Mouse (Mus musculus) testis, adult 2 months (tissue): ENCODE measurements around the gene Tle3. TPM values are rescaled to one million over a fixed set of nuclear protein-coding genes. Genes with fewer than 3 reads are reported as not detected.

Experiments used
- H3K27ac ChIP-seq: fragments of 200-500 bp; 2 replicates; pipeline ENCODE4 v1.5.1; 2012; ENCODE audit warnings: low read depth, low read length; ENCODE audit not compliant: control insufficient read depth, insufficient read depth
- H3K27me3 ChIP-seq: fragments of 200-500 bp; 2 replicates; pipeline ENCODE4 v1.6.1; 2012; ENCODE audit warnings: mild to moderate bottlenecking, low read length, moderate library complexity; ENCODE audit not compliant: control insufficient read depth, insufficient read depth
- H3K36me3 ChIP-seq: fragments of 200-500 bp; 2 replicates; pipeline ENCODE4 v1.6.1; 2012; ENCODE audit warnings: mild to moderate bottlenecking, low read length; ENCODE audit not compliant: control insufficient read depth, insufficient read depth
- H3K4me1 ChIP-seq: fragments of 200-500 bp; 2 replicates; pipeline ENCODE4 v1.6.1; 2012; ENCODE audit warnings: low read length; ENCODE audit not compliant: control insufficient read depth, insufficient read depth
- H3K4me3 ChIP-seq: fragments of 200-500 bp; 2 replicates; pipeline ENCODE4 v1.5.1; 2012; ENCODE audit warnings: low read depth, mild to moderate bottlenecking, low read length, moderate library complexity, mixed read lengths; ENCODE audit not compliant: control insufficient read depth
- CTCF ChIP-seq: fragments of 200-500 bp; IDR thresholded peaks from 2 replicates; pipeline ENCODE4 v1.5.1; 2012; ENCODE audit warnings: low read depth, mild to moderate bottlenecking, inconsistent platforms, low read length, moderate library complexity; ENCODE audit not compliant: control insufficient read depth, insufficient read depth, insufficient replicate concordance
- POLR2A ChIP-seq: fragments of 200-500 bp; IDR thresholded peaks from 2 replicates; pipeline ENCODE4 v1.6.1; 2012; ENCODE audit warnings: low read depth, mild to moderate bottlenecking, inconsistent platforms, low read length, moderate library complexity; ENCODE audit not compliant: control insufficient read depth
- polyA plus RNA-seq: library from polyadenylated mRNA; depleted of rRNA; stranded (reverse); fragments of >200 nt; gene quantifications from 2 replicates; pipeline ENCODE4 v1.2.3, GENCODE M21; 2012

Tle3 gene
- polyA plus RNA-seq, 1 experiment, result 153 TPM

DNA sequence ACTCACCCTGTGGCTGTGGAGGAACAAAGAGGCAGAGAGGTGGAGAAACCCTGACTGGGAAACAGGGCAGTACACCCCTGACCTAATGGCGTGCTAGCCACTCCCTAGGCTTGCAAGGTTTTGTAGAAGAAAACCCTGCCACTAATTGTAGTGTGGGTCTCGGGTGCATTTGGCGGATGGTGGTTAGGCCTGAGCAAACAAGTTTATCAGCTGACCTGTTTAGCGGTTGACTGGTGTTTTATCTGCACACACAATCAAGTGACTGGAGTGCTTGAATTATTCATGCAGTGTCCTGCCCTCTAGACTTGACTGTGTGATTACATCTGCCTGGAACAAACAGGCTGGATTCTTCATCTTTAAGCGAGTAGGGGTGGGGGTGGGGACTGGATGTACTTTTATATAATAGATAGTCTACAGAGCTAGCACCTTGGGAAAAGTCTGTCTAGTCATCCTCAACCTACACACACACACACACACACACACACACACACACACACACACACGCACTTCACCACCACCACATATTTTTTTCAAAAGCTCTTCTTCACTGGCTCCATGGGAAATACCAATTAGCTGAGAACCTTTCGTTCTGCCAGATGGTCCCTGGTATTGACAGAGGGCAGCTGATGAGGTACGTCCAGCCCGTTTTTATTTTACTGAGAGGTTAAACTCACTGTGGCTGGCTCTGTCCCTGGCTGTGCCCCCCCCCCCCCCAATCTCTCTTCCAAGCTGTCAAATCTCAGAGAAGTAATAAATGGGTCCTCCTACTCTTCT is 5.7 kb downstream of the Tle3 start:
- peaks cover 2% of the 10 kb centered on the region; the same call in 1 of the 2 replicates for H3K27me3 ChIP-seq
- H3K36me3 ChIP-seq, result no peaks in the 10 kb centered on the region
- no peak for TF ChIP-seq CTCF
- H3K4me3 ChIP-seq, result no peak overlapping the region
- no peak overlapping the region for H3K27ac ChIP-seq
- peaks cover 4% of the 10 kb centered on the region for H3K4me1 ChIP-seq

DNA sequence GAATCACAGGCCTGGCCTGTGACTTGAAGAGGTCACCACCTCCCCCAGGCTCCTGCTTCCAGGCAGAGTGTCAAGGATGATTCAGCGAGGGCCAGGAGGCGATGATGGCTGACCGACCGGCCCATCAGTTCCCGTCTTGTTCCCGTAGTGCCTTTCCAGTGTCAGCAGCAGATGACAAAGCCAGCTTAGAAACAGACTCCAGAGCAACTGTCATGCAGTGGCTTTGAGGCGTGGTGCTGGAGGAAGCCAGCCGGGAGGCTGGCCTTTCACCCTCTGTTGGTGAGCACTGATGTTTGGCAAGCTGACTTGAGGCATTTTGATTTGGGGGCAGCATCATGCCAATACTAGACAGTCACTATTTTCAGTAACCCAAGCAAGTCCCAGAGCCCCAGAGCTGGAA is 6.3 kb downstream of the Tle3 start:
- H3K4me1 ChIP-seq, result peaks cover 4% of the 10 kb centered on the region
- no peak for TF ChIP-seq POLR2A
- no peak for TF ChIP-seq CTCF
- H3K36me3 ChIP-seq, result no peaks in the 10 kb centered on the region
- H3K4me3 ChIP-seq, result no peak overlapping the region
- no peak overlapping the region for H3K27ac ChIP-seq
- no peaks in the 10 kb centered on the region for H3K27me3 ChIP-seq

DNA sequence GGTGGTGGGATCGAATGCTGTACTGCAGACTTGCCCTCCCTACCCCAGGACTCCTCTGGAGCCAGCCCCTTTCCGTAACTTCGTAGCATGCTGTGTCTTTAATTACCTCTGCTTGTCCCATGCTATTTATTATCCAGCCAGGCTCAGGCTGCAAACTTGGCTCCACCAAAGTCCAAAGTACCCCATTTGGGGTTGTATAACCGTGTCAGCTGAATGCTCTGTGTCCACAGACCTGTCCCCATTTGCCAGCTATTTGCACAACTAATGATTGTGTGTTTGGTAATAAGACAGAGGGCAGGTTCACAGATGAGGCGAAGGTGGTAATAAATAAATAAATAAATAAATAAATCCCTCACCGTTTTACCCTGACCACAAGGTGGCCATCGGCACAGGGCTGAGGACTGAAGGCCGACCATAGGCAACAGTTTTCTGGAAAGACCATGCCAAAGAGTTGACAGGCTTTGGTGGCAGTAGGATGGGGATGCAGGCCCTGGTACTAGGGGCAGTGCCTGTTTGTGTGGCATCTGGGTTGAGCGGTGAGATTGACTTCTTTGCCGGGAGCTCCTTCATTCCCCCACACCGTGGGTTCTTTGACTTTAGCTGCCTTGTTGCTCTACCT is 7.0 kb downstream of the Tle3 start:
- no peaks in the 10 kb centered on the region for H3K27me3 ChIP-seq
- no peaks in the 10 kb centered on the region for H3K36me3 ChIP-seq
- H3K4me1 ChIP-seq, result peaks cover 6% of the 10 kb centered on the region
- TF ChIP-seq POLR2A, result no peak
- no peak for TF ChIP-seq CTCF
- H3K27ac ChIP-seq, result no peak overlapping the region
- no peak overlapping the region for H3K4me3 ChIP-seq

DNA sequence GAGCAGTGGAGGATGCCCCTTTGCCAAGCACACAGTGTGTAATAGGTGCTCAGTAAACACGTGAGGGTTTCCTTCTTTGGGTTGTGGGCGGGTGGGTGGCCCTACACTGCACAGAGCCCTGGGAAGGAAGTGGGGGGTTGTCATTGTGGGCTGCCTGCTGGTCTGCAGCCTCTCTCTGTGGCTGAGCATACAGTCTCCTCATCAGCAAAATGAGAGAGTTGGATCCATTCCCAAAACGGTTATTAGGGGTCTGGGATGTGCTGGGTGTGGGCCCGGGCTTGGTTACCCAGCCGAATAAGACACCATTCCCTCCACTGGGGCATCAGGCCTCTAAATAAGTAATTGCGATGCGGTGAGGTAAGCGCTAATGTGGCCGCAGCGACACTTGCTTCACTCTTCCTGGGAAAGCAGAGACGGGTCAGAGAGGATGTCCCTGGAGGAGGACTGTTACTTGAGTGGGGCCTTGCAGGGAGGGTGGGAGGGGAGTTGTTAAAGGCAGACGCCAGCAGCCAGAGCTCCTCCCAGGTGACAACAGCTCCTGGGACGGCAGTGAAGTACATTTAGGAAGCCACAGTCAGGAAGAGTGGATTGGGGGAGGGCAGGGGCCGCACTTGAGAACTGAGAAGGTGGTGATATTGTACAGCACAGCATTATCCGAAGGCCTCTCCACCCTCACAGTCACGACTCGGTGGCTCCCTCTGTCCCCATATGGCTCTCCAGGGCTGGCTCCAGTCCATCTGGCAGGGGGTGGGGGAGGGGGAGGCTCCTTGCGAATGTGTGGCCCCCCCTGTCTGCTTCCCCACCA is 8.3 kb downstream of the Tle3 start:
- TF ChIP-seq POLR2A, result no peak
- no peak for TF ChIP-seq CTCF
- Histone ChIP-seq H3K4me3 (no peak overlapping the region), H3K36me3 (no peaks in the 10 kb centered on the region), H3K4me1 (peaks cover 3% of the 10 kb centered on the region; the same call in 1 of the 2 replicates), H3K27ac (no peak overlapping the region), H3K27me3 (no peaks in the 10 kb centered on the region)

DNA sequence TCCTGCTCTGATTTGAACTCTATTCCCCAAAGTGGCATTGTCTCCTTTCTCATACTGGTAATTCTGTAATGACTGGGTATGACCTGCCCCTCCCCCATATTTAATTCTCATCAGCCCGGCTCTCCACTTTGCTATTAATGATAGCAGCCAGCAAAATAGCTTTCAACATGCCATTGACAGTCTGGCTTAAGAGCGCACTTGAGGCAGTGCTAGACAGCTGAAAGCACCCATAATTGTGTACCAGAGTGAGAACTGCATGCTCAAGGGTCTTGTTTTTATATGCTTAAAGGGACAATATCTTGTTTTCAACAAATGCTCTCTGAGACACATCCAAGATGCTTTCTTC is 8.9 kb downstream of the Tle3 start:
- no peak for TF ChIP-seq CTCF
- Histone ChIP-seq H3K27ac (no peak overlapping the region), H3K4me1 (peaks cover 6% of the 10 kb centered on the region; the same call in 1 of the 2 replicates), H3K4me3 (no peak overlapping the region), H3K27me3 (no peaks in the 10 kb centered on the region), H3K36me3 (no peaks in the 10 kb centered on the region)

DNA sequence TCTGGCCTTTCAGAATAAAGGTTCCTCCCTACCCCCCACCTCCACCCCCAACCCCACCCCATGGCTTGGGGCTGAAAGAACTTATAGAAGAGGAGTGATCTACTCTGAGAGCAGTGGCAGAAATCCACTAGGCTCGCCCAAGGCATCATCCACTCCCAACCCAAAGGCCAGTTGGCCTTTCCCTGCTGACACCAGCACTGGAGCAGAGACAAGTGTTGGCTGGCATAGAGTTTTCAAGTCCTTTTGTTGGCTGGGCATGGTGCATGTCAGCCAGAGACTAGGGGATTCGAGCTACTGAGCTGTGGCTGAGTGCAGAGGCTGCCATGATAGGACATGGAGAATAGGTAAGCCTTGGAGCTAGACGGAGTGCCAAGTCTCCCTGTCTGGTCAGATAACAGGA is 9.3 kb downstream of the Tle3 start:
- peaks cover 6% of the 10 kb centered on the region; the same call in 1 of the 2 replicates for H3K4me1 ChIP-seq
- TF ChIP-seq CTCF, result no peak
- TF ChIP-seq POLR2A, result no peak
- no peaks in the 10 kb centered on the region for H3K27me3 ChIP-seq
- no peaks in the 10 kb centered on the region for H3K36me3 ChIP-seq
- no peak overlapping the region for H3K27ac ChIP-seq
- no peak overlapping the region for H3K4me3 ChIP-seq

DNA sequence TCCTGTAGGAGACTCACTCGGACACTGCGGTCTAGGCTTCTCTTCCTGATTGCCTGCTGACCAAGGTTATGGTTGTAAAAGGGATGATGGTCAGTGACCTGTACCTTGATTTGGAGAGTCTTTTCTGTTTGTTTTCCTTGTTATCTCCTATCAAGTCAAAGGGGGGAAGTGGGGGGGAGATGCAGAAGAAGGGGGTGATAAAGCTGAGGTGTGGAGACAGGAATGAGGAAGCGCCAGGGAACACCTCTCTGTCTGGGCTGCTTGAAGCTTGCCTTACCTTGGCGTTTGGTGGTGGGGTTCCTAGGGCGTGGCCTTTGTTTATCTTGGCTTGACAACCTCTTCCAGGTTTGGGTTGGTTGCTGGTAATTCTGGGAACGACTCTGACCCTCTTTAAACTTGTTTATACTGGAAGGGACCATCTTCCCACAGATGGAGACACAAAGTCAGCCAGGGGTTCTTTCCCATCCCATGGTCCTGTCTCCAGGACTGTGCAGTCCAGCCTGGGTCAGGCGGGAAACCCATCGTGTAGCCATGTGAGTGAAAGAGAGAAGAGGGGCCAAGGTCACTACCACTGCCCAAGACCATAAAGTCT is 10.5 kb downstream of the Tle3 start:
- Histone ChIP-seq H3K27me3 (no peaks in the 10 kb centered on the region), H3K27ac (no peak overlapping the region), H3K4me3 (no peak overlapping the region), H3K36me3 (no peaks in the 10 kb centered on the region), H3K4me1 (peaks cover 6% of the 10 kb centered on the region; the same call in 1 of the 2 replicates)
- TF ChIP-seq POLR2A (no peak), CTCF (no peak)
